Mouse (Mus musculus): ENCODE results near the gene Nfat5. TPM values are rescaled to one million over a fixed set of nuclear protein-coding genes. Genes with fewer than 3 reads are reported as not detected.

The Nfat5 gene
- polyA plus RNA-seq (2012; fragmentation: generic; extraction: Trizol) = 10 to 100 TPM in 1 of 2 experiments, under 1 TPM in 1; 0.66 to 10.1 TPM

DNA sequence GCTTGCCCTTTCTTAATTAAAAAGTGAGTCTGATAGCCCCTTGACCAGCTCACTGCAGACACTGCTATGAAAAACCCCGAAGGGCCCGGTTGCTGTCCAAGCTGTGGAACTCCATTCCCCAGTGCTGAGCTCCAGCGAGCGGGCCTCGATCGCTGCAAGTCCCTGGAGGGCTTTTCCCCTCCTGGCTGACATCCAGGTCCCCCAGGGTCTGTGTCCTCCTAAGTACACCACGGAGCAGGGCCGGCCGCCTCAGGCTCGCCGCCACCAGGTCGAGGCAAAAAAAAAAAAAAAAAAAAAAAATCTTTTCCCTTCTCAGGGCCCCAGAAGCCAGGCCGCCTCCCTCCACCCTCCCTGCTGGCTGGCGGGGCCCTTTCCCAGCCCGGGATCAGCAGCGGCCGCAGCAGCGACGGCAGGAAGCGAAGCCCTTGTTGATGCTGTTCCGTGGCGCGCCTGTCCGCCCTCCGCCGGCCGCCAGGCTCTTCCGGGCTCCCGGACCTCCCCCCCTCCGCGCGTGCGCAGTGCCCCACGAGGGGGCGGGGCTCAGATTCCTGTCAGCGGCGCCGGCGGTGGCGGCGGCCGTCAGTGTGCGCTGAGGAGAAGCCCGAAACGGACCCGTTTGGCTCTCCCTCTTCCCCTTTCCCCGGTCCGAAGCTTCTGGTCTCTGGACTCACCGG lies at the start of gene Nfat5:
Gene Nfat5, plus strand, starts transcription at position 543 of the 674 bp plus-strand sequence.

DNA sequence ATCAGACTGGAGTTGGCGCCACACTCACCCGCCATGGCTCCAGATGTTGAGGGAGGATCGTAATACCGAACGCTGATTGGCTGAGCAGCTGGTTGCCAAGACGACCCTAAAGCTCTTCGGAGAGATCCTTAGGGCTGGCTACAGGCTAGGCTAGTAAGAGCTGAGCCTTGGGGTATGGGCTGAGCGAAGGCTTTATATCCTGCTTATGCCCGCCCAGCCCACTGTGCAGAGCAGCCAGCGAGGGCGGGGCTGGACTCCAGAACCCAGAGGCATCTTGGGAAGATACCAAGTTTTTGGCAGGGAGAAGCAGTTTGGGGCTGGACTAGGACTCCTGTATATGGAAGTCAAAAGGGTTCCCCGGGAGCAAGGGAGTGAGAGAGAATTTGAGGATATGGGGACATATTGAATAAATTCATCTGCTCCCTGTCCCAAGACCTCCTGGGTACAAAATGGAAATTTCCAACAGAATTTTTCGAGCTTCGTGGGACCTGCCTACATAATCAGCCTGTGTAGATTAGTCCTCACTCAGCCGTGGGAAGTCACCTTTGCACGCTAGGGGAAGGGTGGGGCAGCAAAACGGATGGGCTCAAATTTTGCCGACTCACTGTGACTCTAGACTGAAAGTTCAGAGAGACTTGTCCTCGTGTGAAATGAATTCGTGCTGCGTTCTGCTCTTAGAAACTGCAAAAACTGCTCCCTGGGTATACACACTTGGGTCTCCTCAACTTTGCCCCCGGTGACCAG lies 109.9 kb downstream of the Nfat5 start, which contains the start of gene Nqo1:
Gene Nqo1, minus strand, starts transcription at position 169 of the 744 bp plus-strand sequence.

DNA sequence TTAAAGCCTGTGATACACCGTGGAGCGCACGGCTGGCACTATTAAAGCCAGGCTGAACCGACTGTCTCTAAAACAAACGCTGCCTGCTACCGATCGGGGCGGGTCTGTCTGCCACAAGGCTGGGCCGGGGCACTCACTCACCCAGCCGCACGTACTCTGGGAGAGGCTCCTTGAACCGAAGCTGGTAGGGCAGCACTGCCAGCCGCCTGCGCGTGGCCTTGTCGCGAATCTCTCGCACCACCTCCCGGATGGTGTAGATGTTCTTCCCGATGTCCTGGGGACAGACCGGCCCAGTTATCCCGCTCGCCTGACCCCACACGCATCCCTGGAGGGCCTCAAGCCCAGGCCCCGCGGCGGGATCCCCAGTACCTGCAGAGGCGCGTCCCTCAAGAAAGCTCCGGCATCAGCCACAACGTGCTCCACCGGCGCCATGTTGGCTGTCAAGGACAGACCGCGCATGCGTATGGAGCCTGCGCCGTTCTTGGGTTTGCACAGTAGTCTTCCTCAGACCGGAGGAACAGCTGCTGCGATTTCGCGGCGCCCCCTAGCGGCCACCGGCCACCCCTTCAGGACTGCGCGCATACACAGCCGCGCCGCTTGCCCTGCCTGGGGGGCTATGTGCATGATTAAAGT lies 131.4 kb downstream of the Nfat5 start, which contains the start of gene Nob1:
Gene Nob1, minus strand, starts transcription at position 455 of the 633 bp plus-strand sequence.

Other genes with a start within 250 kb of the Nfat5 start
- 10 to 100 TPM in 1 of 2 experiments, 1 to 10 TPM in 1; 2.2 to 10.3 TPM for gene Pdf, start 244.9 kb upstream of the Nfat5 start, polyA plus RNA-seq (2012; fragmentation: generic; extraction: Trizol)
- 10 to 100 TPM; 20.6 to 21.8 TPM for gene Cog8, start 236.8 kb upstream of the Nfat5 start, polyA plus RNA-seq (2012; fragmentation: generic; extraction: Trizol)
- 10 to 100 TPM; 36.2 to 37.1 TPM for gene Nip7, start 236.6 kb upstream of the Nfat5 start, polyA plus RNA-seq (2012; fragmentation: generic; extraction: Trizol)
- gene Tmed6, start 227.8 kb upstream of the Nfat5 start, polyA plus RNA-seq (2012; fragmentation: generic; extraction: Trizol) = not detected
- gene Terf2, start 196.9 kb upstream of the Nfat5 start, polyA plus RNA-seq (2012; fragmentation: generic; extraction: Trizol) = 10 to 100 TPM in 1 of 2 experiments, 1 to 10 TPM in 1; 8.7 to 24.4 TPM
- 10 to 100 TPM in 1 of 2 experiments, 1 to 10 TPM in 1; 8.3 to 34.6 TPM for gene Cyb5b, start 142.8 kb upstream of the Nfat5 start, polyA plus RNA-seq (2012; fragmentation: generic; extraction: Trizol)
- 10 to 100 TPM; 35.6 to 61.8 TPM for gene Nqo1, start 109.7 kb downstream of the Nfat5 start, polyA plus RNA-seq (2012; fragmentation: generic; extraction: Trizol)
- gene Nob1, start 131.6 kb downstream of the Nfat5 start, polyA plus RNA-seq (2012; fragmentation: generic; extraction: Trizol) = 10 to 100 TPM; 37.3 to 38.0 TPM
- 10 to 100 TPM; 59.1 to 81.0 TPM for gene Wwp2, start 142.9 kb downstream of the Nfat5 start, polyA plus RNA-seq (2012; fragmentation: generic; extraction: Trizol)